Mouse (Mus musculus) forebrain, embryonic 10.5 days (tissue): ENCODE measurements around the gene Plekho2. TPM values are rescaled to one million over a fixed set of nuclear protein-coding genes. Genes with fewer than 3 reads are reported as not detected.

Experiments
- DNase-seq: peaks from one replicate; pipeline ENCODE4 v3.0.0-alpha.2; 2017; ENCODE audit warnings: low spot score; ENCODE audit errors: extremely low spot score
- H3K27ac ChIP-seq: fragments of 300-500 bp; sonication (generic); 2 replicates; pipeline ENCODE4 v1.5.1; 2016; ENCODE audit warnings: mild to moderate bottlenecking
- H3K27me3 ChIP-seq: fragments of 300-500 bp; sonication (generic); 2 replicates; pipeline ENCODE4 v1.6.1; 2016; ENCODE audit warnings: mild to moderate bottlenecking; ENCODE audit not compliant: poor library complexity, severe bottlenecking
- H3K36me3 ChIP-seq: fragments of 300-500 bp; sonication (generic); replicated peaks from 2 replicates; pipeline ENCODE4 v1.6.1; 2016; ENCODE audit warnings: mild to moderate bottlenecking, moderate library complexity
- H3K4me1 ChIP-seq: fragments of 300-500 bp; sonication (generic); 2 replicates; pipeline ENCODE4 v1.6.1; 2016
- H3K4me3 ChIP-seq: fragments of 300-500 bp; sonication (generic); 2 replicates; pipeline ENCODE4 v1.5.1; 2016; ENCODE audit warnings: mild to moderate bottlenecking, moderate library complexity
- H3K9me3 ChIP-seq: fragments of 300-500 bp; sonication (generic); 2 replicates; pipeline ENCODE4 v1.6.1; 2016; ENCODE audit warnings: mild to moderate bottlenecking, moderate library complexity
- WGBS: fragments of 180-500 bp; shearing (Covaris S2); methylation state at CpG from one replicate; pipeline ENCODE4 v1.1.7; 2016; 5-methylcytosine and 5-hydroxymethylcytosine counted together
- polyA plus RNA-seq: library from polyadenylated mRNA; unstranded; fragments of >200 nt; fragmentation: Nextera tagmentation; extraction: Ambion mirVana; gene quantifications from 2 replicates; pipeline ENCODE4 v1.2.1, GENCODE M21; 2016

The Plekho2 gene
- polyA plus RNA-seq, 1 experiment from 2014 or later, result 11.9 TPM

DNA sequence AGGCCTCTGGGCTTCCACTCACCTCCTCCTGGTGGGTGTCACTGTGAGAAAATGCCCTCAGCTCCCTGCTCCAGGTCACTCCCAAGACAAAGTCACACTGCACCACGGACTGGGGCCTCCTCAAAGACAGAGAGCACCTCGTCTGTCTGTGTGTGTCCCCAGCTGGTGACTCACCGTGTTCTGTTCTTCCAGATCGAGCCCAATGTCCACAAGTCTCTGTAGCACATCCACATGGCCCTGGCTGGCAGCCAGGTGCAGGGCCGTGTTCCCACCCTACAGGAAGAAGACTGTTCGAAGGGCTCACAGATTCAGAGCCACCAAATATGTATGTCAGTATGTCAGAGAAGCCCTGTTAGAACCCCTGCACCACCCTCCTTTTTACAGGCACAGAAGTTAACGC lies 71.4 kb downstream of the Plekho2 start:
- no peaks in the 10 kb centered on the region for H3K36me3 ChIP-seq
- H3K9me3 ChIP-seq, result no peaks in the 10 kb centered on the region
- H3K4me3 ChIP-seq, result no peak overlapping the region
- DNase-seq, result no peak
- 0 out of 2 replicates have a peak, but pooled peaks cover 3% of the 10 kb centered on the region for H3K4me1 ChIP-seq
- H3K27me3 ChIP-seq, result no peaks in the 10 kb centered on the region
- H3K27ac ChIP-seq, result no peak overlapping the region
- WGBS, result 80% methylated on average over 7 of the region's 7 CpGs

DNA sequence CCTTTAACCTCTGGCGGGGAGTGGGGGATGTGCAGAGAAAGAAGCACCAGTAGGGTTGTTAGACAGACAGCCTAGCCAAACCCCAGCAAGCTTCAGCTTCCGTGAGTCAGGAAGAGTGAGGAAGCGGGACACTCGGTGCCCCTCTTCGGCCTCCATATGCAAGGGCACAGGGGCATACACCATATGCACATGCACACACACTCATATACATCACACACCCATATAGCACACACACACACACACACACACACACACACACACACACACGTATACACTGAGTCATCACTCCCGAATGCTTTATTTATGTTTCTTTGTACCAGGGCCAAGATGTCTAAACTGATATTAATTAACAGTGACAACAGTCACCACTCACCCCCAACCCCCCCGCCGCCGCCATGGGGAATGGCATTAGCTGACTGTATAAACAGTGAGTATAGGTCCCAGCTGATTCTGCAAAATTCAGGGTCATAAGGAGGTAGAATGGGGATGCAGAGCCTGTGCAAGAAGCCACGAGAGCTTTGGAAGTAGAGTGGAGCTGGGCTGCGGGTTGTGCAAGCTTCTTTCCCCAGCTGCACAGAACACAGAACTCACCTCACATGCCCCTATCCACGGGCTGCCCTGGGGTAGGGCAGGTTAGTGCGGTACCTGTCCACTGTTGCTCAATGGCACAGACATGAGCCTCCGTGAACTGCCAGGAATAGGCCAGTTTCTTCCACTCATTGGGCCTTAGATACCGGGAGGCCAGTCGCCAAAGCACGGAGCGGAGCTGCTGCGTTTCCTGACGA lies 76.9 kb downstream of the Plekho2 start:
- no peaks in the 10 kb centered on the region for H3K27me3 ChIP-seq
- no peak overlapping the region for H3K4me3 ChIP-seq
- H3K9me3 ChIP-seq, result no peaks in the 10 kb centered on the region
- no peak overlapping the region for H3K27ac ChIP-seq
- no peaks in the 10 kb centered on the region; the same call in 1 of the 2 replicates for H3K4me1 ChIP-seq
- no peaks in the 10 kb centered on the region for H3K36me3 ChIP-seq
- WGBS, result 88% methylated on average over 21 of the region's 21 CpGs
- no peak for DNase-seq

Other genes with a start within 250 kb of the Plekho2 start
- 8.2 and 9.3 TPM in 2 replicates for gene Pdcd7, start 233.9 kb downstream of the Plekho2 start, polyA plus RNA-seq
- gene Ubap1l, start 219.0 kb downstream of the Plekho2 start, polyA plus RNA-seq, result 0.42 and 0.65 TPM in 2 replicates
- gene Kbtbd13, start 188.4 kb downstream of the Plekho2 start, polyA plus RNA-seq, result 0.66 and 0.85 TPM in 2 replicates
- 6.3 and 7.2 TPM in 2 replicates for gene Rasl12, start 181.5 kb downstream of the Plekho2 start, polyA plus RNA-seq
- not detected in 2 replicates for gene Slc51b, start 157.1 kb downstream of the Plekho2 start, polyA plus RNA-seq
- 20.5 and 21.5 TPM in 2 replicates for gene Mtfmt, start 144.3 kb downstream of the Plekho2 start, polyA plus RNA-seq
- gene Spg21, start 119.1 kb downstream of the Plekho2 start, polyA plus RNA-seq, result 93.8 TPM in 2 replicates
- gene Ankdd1a, start 59.8 kb downstream of the Plekho2 start, polyA plus RNA-seq, result not detected in 2 replicates
- gene Pif1, start 7.1 kb upstream of the Plekho2 start, polyA plus RNA-seq, result 30.9 and 31.9 TPM in 2 replicates
- gene Rbpms2, start 49.6 kb upstream of the Plekho2 start, polyA plus RNA-seq, result 24.2 and 24.7 TPM in 2 replicates
- 204 and 217 TPM in 2 replicates for gene Oaz2, start 88.0 kb upstream of the Plekho2 start, polyA plus RNA-seq
- gene Zfp609, start 247.5 kb upstream of the Plekho2 start, polyA plus RNA-seq, result 8.2 and 8.3 TPM in 2 replicates